Mouse (Mus musculus): ENCODE results near the gene Gas1. TPM values are rescaled to one million over a fixed set of nuclear protein-coding genes. Genes with fewer than 3 reads are reported as not detected.
A peak's percentile ranks its signal among the peaks of the same experiment; 100 is the strongest.

Gas1 gene
- 10 to 100 TPM; 11.2 to 18.6 TPM for total RNA-seq (2021)
- long read RNA-seq, experiment 1, transcript Gas1-202 (1 exons, 1,155 nt), result major isoform, 57 of 61 reads
- long read RNA-seq, experiment 1, partial matches to known transcripts, result 0 of 61 reads
- long read RNA-seq, experiment 1, other reads (novel, unspliced or antisense), result 4 of 61 reads
- long read RNA-seq, experiment 2, transcript Gas1-202 (1 exons, 1,155 nt), result major isoform, 29 of 31 reads
- long read RNA-seq, experiment 2, partial matches to known transcripts, result 0 of 31 reads
- long read RNA-seq, experiment 2, other reads (novel, unspliced or antisense), result 2 of 31 reads

GRCm38 (mm10) chr13:60177106-60177796, at the start of gene Gas1:
TSS of gene Gas1 (minus strand) at chr13:60177365.
- intact Hi-C loops (cut with DNase I), result loop anchor here (5.0 kb wide), 3 partner anchors 100 to 290 kb away; no protein-coding TSS in a partner anchor
- Histone ChIP-seq H3K27ac (peak within 1 kb of the TSS; percentile 92), H3K4me3 (peak within 1 kb of the TSS; percentile 93)
- peak; percentile 92 for DNase-seq
- peak; percentile 19; the same call in 1 of the 2 replicates for TF ChIP-seq CTCF (IDR thresholded peaks at IDR 0.05)

DNA sequence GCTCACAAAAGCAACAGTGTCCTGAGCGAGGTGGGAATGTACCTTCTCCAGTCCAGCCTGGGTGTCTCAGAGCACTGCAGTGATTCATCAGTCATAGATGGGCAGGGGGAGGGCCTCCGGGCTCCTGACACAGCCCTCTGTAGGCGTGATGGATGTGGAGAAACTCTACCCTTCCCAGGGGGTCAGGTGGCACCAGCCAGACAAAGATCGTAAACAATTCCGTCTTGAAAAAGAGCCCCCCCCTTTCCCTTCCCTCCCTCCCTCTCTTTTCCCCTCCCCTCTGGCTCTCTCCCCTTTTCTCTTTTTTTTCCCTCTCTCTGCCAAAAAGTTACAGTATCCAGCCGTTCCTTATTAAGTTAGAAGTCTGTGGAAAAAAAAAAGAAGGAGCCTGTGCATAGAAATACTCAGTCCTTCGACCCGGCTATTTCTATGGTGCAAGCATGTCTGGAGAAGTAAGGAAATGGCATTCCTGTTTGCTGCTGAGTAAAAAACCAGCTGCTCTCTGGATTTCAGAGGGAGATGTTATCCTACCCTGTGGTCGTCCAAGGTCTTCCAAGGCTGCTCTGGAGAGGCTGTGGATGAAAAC, 49.2 kb upstream of the Gas1 start:
- intact Hi-C loops (cut with DNase I), result no loop called here
- Histone ChIP-seq H3K27ac (peak overlapping the region; percentile 69), H3K4me3 (no peak overlapping the region)
- peak; percentile 47 for DNase-seq
- TF ChIP-seq CTCF (IDR thresholded peaks at IDR 0.05), result no peak

GRCm38 (mm10) chr13:60225736-60226135, 48.6 kb upstream of the Gas1 start:
- Histone ChIP-seq H3K27ac (peak overlapping the region; percentile 69), H3K4me3 (no peak overlapping the region)
- intact Hi-C loops (cut with DNase I), result no loop called here
- TF ChIP-seq CTCF (IDR thresholded peaks at IDR 0.05), result no peak
- no peak for DNase-seq

- TF ChIP-seq CTCF (IDR thresholded peaks at IDR 0.05), result no peak
- DNase-seq, result no peak
- intact Hi-C loops (cut with DNase I), result no loop called here
- Histone ChIP-seq H3K27ac (peak overlapping the region; percentile 69), H3K4me3 (no peak overlapping the region)
Measured at GRCm38 (mm10) chr13:60225276-60225675, 48.1 kb upstream of the Gas1 start.

GRCm38 (mm10) chr13:60223797-60224196, 46.6 kb upstream of the Gas1 start:
- no peak overlapping the region for H3K4me3 ChIP-seq
- no peak for TF ChIP-seq CTCF (IDR thresholded peaks at IDR 0.05)
- no peak for DNase-seq
- H3K27ac ChIP-seq, result no peak overlapping the region
- intact Hi-C loops (cut with DNase I), result no loop called here

DNA sequence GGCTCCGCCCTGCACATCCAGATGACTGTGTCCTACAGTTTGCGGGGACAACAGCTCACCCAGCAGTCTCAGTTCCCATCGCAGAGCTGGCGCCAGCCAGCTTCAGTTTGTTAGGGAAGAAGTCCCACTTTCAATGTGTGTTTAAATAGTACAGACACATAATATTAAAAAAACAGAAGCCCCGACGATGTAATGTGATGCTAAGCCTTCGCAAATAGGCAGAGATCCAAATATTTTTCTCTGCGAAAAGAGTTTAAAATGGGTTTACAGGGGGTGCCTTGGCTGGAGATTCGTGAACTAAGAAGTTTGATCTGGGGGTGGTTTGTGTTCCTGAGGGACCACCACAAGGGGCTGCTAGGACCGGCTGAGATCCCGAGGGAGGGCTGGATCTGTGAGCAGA, 45.2 kb upstream of the Gas1 start:
- TF ChIP-seq CTCF (IDR thresholded peaks at IDR 0.05), result no peak

GRCm38 (mm10) chr13:60213896-60214295, 36.7 kb upstream of the Gas1 start:
- H3K4me3 ChIP-seq, result no peak overlapping the region
- intact Hi-C loops (cut with DNase I), result no loop called here
- TF ChIP-seq CTCF (IDR thresholded peaks at IDR 0.05), result no peak
- DNase-seq, result no peak
- H3K27ac ChIP-seq, result no peak overlapping the region

More for the DNA sequence above, 45.2 kb upstream of the Gas1 start:
- intact Hi-C loops (cut with DNase I), result no loop called here
- DNase-seq, result no peak
- Histone ChIP-seq H3K4me3 (no peak overlapping the region), H3K27ac (peak overlapping the region; percentile 38)

DNA sequence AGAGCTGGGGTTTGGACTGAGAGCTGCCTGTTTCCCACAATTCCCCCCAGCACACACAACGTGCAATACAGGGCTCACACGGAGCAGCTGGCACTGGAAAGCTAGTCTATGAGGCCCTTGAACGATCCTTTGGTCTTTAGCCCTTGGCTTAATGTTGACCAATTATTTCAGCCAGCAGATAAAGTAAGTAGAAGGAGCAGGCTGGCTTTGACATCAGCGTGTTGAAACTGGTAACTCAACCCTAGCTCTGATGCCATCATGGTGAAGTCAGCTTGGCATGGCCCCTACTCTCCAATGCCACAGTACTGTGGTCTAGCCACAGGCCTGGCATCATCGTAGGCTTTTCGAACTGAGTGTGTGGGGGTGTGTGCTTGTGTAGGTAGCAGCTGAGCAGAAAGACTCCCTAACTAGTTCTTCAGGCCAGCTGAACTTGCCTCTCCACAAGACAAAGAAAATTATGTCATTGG, 30.0 kb upstream of the Gas1 start:
- no peak overlapping the region for H3K4me3 ChIP-seq
- no peak for TF ChIP-seq CTCF (IDR thresholded peaks at IDR 0.05)
- intact Hi-C loops (cut with DNase I), result no loop called here
- no peak overlapping the region for H3K27ac ChIP-seq
- DNase-seq, result peak; percentile 38

- no peak overlapping the region for H3K4me3 ChIP-seq
- intact Hi-C loops (cut with DNase I), result no loop called here
- H3K27ac ChIP-seq, result no peak overlapping the region
- no peak for DNase-seq
- TF ChIP-seq CTCF (IDR thresholded peaks at IDR 0.05), result no peak
Measured at GRCm38 (mm10) chr13:60204746-60205145, 27.6 kb upstream of the Gas1 start.

GRCm38 (mm10) chr13:60193273-60193672, 16.1 kb upstream of the Gas1 start:
- TF ChIP-seq CTCF (IDR thresholded peaks at IDR 0.05), result no peak
- intact Hi-C loops (cut with DNase I), result no loop called here
- no peak for DNase-seq
- Histone ChIP-seq H3K27ac (no peak overlapping the region), H3K4me3 (no peak overlapping the region)

DNA sequence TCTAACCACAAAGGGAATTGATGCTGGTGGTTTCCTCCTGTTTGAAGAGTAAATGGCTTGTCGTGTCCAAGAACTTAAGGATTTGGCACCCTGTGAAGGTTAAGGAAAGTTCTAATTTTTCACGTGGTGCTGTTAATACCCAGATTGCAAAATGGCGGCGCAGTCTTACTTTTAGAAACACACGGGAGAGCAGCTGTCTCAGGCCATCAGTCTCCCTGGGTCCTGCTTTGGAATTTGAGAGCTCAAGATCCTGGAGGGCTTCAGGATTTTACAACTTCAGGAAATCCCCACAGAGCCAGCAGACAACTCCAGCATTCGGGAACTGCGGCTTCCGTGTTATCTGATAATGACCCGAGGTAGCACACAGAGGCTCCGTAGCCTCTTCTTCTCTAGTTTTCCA, 12.8 kb upstream of the Gas1 start:
- Histone ChIP-seq H3K4me3 (no peak overlapping the region), H3K27ac (no peak overlapping the region)
- TF ChIP-seq CTCF (IDR thresholded peaks at IDR 0.05), result no peak
- no peak for DNase-seq
- intact Hi-C loops (cut with DNase I), result no loop called here

DNA sequence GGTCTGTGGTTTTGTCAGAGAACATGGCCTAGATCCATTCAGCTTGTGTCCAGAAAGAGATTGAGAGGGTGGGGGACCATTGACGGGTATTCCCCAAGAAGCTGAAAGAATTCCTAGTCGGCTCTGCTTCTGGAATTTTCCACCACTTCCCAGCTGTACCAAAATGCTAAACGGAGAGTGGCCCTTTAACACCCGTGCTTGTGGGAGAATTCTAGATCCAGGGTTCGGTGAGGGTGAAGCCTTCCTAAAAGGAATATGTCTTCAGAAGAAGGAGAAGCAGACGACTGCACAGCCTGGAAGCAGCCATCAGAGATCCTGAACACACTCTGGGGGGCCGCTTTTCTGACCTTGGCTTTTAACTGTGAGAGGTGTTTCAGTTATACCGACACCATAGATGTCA, 11.8 kb upstream of the Gas1 start:
- intact Hi-C loops (cut with DNase I), result no loop called here
- no peak for DNase-seq
- Histone ChIP-seq H3K27ac (no peak overlapping the region), H3K4me3 (no peak overlapping the region)
- TF ChIP-seq CTCF (IDR thresholded peaks at IDR 0.05), result no peak

DNA sequence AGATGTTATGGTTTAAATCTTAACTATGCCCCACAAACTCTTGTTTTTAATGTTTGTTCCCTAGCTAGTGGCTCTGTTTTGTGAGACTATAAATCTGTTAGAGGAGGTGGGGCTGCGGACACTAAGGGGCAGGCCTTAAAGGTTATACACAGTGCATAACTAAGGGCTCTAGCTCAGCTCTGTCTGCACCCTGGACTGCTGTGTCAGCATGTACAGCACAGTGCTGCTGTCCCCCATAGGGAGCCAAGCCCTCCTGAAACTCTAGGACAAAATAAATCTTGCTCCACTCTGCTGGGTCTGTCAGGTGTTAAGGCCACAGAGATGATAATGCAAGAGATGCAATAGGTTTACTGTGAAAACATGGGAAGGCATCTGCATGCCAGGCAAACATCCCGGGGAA, 10.1 kb upstream of the Gas1 start:
- DNase-seq, result no peak
- H3K27ac ChIP-seq, result no peak overlapping the region
- no peak for TF ChIP-seq CTCF (IDR thresholded peaks at IDR 0.05)
- intact Hi-C loops (cut with DNase I), result no loop called here
- no peak overlapping the region for H3K4me3 ChIP-seq
